Mouse (Mus musculus) lung, postnatal 25 days (tissue): ENCODE measurements around the gene Pde2a.

Experiments
- DNase-seq: peaks from one replicate; pipeline ENCODE4 v3.0.0; 2022; ENCODE audit warnings: low spot score

Pde2a gene

DNA sequence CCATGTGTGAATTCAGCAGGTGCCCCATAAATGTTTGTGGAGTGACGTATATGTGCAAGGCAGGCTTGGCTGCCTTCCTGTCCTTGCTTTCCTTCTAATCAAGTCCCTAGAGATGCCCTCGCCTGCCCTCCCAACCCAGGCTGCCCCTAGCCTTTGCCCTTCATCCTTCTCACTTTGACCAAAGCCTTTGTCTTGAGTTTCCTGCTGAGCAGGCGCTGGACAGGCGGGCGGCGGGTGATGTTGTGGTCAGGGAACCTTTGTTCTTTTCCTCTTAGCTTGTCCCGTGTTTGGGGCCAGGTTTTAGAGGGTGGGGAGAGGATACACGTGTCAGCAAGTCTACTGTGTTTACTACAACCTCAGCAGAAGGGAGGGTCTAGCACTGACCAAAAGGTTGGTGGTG, 32.2 kb downstream of the Pde2a start:
- no peak for DNase-seq

DNA sequence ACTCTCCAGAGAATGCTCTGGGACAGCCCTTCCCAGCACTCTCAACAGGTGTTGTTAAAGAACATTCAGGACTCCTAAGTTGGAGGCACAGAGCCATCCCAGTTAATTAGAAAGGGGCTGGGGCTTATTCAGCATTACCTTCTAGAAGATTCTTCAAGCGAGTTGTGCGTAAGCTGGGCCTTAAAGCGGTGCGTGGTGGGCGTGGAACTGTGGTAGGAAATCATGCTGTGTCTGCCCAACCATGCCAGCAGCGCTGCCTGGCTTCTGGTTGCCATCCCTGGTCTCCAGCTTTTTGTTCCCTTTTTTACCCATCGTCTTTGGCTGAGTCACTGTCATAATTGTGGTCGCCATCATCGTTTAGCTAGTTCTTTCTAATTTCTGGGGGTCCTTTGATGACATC, 33.0 kb downstream of the Pde2a start:
- no peak for DNase-seq

DNA sequence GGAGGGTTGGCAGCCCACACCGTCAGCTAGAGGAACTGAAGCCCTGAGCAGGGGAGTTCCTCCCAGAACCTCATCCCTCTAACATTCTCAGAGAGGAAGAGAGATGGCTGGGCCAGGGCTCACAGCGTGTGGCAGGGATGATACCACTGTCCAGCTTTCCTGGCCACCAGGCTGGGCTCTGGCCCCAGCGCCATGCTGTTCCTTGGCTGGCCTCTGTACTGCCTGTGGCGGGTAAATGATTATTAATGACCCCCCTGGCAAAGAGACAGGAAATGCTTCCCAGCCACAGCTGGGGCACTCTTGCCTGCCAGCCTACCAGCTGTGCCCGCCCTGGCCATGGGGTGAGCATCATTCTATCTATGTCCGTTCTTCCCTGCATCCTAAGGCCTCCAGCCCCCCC, 33.6 kb downstream of the Pde2a start:
- DNase-seq: no peak

DNA sequence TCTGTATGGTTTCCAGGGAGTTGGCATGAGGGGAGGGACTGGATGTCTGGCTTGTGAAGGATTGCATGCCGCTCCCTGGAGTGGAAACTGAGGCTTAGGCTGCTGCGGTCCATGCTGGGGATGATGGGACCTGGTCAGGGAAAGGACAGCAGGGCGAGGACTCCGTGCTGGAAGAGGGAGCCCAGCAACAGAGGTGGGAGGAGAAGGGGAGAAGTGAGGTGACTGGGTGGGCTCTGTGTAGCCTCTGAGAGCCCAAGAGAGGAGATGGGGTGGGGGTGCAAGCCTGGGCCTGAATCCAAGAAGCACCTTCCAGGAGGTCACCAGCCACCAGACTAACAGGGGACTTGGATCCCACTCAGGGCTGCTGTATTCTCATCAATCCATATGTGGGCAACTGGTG, 34.8 kb downstream of the Pde2a start:
- no peak for DNase-seq

DNA sequence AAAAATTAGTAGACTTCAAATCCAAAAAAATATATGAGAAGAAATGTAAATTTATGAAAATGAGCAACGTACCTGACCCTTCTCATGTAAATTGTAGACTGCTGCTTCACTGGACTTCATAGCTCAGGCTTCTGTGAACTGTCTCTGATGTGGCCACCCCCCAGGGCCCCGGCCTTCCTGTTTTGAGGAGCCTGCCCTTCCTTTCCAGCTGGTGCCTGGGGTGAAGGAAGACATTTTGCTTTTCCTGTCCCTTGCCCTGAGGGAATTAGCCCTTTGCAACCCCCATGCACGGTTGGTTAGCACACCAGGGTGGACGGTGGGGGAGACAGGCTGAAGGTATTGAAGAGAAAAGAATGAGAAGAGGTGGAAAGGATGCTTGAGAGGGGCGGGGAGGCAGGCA, 35.3 kb downstream of the Pde2a start:
- DNase-seq: no peak

DNA sequence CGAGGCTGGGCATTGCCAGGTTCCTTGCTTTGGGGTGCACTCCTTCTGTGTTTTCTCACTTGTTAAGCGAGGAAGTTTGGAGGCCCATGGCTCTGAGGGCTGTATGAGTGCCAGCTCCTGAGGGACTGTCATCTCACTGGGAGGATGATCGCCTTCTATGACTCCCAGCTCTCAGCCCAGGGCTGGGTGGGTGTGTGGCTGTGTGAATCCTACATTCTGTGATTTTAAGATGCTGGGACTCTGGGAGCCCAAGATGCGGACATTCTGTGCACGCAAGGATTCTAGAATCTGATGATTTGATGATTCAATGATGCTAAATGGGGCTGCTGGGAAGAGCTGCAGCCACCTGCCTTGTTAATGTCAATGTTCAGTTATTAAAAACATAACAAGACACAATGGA, 35.8 kb downstream of the Pde2a start:
- DNase-seq: no peak

DNA sequence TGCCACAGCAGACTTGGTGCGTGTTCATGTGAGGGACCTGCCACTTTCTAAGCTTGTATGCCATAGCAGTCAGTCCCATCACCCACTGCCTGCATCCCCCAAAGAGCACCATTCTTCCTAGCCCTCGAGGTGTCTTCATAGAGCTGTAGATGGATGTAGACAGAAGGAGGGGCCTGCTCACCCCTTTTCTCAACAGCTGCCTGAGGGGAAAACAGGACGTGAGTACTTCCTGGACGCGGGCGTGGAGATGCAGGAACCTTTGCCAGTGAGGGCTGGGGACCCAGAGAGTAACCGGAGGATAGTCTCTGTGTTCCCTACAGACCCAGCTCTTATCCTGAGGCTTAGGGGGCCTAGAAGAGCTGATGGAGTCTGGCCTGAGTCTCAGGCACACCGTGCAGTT, 36.3 kb downstream of the Pde2a start:
- no peak for DNase-seq

DNA sequence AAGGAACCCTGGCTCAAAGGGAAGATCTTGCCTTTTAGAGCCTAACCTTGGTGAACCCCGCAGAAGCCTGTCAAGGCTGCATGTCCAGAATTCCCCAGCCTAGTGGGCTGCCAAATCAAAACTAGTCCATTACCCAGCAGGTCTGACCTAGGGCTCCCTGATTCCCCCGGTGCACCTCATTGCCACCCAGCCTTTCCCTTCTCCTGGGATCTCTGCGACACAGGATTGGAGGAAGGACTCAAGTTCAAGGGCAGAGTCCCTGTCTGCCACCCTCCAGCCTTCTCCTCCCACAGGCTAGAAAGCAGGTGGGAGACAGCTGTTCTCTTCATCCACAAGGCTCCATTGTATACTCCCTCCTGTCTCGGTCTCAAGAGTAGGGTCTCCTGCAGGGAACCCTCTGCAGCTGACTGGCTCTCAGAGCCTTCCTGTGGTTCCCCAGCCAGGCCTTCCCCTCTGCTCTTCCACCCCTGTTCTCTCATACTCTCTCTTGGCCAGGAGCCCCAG, 36.8 kb downstream of the Pde2a start:
- DNase-seq: no peak

DNA sequence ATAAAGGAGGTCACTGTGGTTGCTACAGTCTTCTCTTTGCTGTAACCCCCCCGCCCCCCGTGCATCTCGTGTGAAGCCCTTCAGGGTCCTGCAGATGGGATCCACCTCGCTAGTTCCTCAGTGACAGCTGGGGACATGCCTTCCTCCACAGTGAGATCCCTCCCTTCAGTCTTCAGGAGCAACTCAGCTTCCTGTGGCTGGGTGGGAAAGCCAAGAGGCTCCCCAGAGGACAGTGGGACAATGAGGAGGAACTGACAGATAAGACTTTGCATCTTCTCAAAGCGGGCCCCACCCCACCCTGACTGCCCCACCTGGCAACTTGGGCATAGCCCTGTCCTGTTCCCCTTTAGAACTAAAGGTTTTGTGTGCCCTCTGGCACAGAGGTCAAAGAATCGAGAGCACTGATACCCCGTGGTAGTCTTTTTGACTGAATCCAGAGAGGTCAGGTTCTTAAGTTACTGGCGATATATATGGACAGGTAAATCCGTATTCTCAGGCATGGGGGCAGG, 37.9 kb downstream of the Pde2a start:
- DNase-seq: no peak

DNA sequence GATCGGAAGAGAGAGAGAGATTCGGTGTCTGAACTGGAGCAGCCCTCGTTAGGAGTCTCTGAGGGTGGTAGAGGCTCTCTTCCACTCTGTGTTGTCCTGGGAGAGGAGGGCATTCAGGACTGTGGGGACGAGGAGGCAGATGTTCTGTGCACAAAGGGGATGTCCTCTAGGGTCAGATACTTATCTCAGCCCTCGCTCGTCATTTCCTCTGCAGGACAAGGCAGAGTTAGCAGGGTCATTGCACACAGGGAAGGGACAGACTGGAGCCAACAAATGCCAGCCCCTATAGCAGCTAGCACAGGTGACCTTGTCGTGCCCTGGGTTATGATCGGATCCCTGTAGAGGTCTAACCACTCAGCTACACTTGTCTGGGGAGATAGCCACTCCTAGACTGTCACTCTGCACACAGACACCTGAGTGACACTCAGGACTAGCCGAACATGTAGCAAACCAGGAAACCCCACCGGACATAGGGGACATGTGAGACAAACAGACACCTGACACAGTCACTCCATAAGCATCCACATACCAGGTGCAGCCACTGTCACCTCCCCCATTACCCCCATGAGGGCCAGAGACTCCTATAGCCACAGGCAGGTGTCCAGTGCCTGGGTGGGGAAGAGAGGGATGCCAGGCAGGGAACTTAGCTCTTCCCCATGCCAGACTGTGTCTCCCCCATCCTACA, 38.6 kb downstream of the Pde2a start:
- DNase-seq: no peak

DNA sequence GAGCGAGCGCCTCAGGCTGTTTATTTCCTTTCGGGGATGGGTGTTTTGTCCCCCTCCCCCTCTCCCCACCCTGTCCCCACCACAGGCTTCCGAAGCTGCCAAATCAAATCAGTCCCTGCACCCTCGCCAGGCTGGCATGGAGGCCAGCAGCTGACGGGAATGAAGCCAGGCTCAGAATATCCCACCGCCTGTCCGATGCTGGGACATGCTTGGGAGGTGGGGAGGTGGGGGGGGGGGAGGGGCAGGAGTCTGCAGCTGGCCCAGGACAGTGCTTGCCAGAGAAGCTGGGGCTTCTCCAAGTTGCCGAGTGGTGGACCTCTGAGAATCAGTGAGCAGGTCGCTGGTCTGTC, 39.1 kb downstream of the Pde2a start:
- DNase-seq: no peak

DNA sequence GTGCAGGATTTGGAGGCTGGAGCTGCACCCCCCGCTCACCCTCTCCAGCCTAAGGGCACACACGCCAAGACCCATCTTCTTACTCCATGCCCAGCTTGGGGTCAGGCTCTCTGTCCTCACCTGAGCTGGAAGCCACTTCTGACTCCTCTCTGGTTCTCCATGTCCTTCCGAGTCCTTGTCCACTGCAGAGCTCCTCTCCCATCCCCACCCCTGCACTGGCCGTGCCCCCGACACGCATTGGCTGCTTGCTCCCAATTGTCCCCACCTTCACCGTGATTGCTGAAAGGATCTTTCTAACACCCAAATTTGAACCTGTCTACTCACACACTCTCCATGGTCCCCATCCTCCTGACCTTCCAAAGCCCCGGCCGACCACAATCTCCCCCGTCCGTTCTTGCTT, 40.1 kb downstream of the Pde2a start:
- no peak for DNase-seq

DNA sequence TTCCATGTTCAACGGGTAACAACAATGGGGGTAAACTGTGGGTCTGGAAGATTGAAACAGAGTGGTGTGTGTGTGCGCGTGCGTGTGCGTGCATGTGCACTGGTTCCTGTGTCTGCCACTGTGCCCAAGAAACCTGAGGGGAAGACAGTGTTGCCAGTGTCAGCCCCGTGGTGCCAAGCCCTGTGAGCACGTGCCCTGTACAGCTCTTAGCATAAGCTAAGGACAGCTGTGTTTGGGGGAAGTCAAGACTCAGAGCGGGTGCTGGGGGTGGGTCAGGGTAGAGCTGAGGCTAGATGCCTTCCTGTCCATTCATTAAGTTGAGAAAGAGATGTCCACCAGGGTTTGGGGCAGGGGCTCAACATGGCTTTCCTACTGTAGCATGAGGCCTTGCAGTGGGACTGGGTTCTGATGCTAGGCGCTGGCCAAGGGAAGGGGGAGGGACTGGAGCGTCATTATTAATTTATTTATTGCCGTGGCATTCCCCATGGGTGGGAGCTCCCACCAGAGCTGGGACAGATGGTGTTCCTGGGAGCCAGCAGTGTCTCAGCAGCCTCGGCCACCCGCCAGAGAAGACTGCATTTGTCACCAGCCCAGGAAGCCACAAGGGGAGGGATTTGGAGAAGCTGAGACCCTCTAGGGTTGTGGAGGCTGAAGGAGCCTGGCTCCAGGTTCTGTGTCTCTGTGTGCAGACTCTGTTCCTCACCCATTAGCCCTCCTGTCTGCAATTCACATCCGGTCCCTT, 41.0 kb downstream of the Pde2a start:
- DNase-seq: no peak

DNA sequence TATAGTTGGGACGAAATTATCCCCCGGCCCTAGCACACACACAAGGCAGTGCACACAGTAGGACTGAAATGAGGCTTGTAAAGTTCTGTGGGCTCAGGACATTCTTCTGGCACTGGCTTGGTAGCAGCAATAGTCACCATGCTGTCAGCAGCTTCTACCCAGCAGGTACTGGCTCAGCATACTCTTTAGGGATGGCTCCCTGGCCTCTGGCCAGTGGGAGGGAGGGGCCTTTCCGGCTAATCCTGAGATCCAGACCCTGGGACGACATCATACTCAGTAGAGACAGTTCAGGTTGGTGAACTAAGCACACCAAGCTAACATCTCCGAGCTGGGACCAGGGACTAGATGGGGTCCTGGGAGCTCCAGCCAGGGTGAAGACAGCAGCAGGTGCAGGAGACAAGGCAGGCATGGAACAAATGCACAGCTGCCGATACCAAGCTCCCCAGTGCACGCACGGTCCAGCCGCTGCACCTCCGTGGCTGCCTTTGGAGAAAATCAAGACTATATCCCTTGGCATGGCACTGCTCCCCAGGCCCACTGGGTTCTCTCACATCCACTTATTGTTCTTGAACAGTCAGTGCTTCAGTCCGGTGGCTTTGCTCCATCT, 42.3 kb downstream of the Pde2a start:
- DNase-seq: no peak

DNA sequence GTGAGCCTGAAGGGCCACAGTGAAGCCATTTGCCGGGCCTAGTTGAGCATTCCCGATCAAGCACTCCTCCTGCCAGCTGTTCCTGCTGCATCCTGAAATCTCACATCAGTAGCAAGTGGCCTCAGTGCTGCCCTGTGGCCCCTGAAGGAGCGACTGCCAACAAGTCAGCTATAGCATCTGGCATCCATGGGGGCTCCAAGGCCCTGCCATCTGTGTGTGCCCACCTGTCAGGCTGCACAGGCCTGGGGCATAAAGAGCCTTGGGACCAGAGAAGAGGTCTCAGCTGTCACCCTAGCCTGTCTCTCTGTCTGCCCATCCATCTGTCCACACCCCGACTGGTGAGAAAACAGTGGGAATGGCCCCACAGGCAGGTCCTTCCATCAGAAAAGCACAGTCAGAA, 43.4 kb downstream of the Pde2a start:
- DNase-seq: no peak

DNA sequence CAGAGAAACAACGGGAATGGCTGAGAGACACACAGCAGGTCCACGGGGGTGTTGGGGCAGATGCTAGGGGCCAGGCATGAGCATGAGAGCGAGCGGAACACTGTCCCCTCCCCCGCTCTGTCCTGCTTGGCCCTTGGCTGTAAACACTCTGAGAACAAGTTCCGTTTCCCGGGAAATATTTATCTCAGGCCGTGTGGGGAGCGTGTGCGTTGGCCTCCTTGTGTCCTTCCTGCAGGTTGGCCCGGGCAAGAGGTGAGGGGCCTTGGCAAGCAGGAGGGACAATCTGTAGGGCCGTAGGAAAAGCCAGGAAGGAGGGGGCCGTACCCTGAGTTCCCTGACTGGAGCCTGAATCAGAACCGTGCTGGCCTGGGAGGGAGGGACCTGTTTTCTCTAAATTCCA, 43.9 kb downstream of the Pde2a start:
- peak; percentile 71 for DNase-seq

DNA sequence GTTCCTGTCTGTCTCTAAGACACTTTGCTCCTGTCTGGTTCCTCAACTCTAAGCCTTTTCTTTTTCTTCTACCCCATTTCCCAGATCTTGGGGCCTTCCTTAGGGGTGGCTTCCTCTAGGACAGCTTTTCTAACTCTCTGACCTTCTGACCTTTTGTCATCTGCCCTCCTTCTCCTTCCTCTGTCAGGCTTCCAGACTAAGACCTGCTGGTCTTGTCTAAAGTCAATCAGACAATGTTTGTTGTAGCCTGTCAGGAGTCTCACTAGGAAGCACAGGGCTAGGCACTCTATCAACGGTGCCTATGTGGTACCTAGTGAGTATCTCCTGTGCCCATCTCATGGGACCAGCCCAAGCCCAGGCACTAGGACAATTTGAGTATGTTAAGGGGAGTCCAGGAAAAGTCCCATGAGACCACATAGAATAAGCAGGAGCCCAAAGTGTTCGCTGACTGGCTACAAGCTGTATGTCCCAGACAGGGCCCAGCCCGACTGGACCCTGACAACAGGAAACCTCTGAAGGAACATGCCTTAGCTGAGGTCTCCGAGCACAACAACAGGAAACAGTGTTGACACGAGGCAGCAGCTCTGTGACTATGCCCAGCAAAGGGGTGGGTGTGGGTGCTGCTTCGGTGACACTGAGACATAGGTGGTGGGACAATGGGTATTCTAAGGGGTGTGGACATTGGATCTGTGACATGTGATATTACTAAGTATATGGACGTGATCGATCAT, 44.5 kb downstream of the Pde2a start:
- peak; percentile 75 for DNase-seq

DNA sequence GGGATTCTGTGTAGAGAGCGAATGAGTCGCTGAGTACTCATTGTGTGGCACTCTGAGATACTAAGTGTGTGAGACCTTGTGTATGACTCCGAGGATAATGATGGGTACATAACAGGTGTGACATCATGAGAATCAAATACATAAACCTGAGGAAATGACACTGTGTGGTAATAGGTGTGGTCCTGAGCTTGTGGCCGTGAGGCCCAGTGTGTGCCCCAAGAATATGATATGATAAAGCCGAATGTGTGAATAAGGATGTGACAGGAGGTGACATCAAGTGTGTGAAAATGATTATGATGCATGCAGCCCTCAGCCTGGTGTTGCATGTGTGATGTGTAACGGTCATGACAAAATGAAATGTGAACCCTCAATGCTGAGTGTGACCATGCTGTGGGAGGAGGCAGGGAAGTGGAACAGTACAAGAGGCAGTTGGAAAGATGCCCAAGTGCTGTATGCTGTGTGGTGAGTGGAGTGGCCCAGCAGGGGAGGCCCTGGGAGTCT, 45.1 kb downstream of the Pde2a start:
- peak; percentile 88 for DNase-seq

DNA sequence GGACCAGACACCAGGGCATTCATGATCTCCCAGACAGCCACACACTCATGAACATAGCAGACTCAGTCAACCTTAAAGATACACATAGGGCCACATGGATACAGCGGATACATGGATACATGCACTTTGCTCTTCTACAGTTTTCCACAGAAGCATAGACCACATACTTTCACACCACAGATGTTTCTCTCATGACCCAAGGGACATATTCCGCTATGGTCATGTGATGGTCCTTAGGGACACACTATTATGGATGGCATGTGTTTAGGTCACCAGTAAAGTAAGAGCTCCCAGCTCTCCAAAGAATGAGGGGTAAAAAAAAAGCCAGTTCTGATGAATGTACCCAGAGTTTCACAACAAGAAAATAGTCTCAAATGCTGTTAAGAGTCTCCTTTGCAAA, 49.9 kb downstream of the Pde2a start:
- DNase-seq: no peak

DNA sequence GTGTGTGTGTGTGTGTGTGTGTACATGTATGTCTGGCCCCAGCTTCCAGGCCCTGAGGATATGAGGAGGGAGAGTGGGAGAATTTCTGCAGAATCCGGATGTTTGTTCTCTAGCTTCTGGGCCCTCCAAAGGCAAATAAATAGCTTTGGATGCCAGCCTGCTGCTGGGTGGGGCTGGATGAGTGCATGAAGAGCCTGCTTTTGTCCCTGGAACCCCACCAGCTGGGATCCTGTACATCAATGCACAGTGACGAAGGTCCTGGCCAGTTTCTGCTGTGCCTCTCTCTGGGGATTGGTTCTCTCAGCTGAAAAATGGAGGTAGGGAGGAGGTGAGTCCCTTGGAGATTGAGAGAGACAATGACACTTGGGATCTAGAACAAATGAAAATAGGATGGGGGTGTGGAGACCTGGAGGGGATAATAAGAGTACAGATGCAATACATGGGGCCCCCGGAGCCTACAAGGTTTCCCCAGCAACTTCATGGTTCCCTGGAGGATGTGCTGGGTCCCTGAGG, 50.5 kb downstream of the Pde2a start:
- DNase-seq: no peak

DNA sequence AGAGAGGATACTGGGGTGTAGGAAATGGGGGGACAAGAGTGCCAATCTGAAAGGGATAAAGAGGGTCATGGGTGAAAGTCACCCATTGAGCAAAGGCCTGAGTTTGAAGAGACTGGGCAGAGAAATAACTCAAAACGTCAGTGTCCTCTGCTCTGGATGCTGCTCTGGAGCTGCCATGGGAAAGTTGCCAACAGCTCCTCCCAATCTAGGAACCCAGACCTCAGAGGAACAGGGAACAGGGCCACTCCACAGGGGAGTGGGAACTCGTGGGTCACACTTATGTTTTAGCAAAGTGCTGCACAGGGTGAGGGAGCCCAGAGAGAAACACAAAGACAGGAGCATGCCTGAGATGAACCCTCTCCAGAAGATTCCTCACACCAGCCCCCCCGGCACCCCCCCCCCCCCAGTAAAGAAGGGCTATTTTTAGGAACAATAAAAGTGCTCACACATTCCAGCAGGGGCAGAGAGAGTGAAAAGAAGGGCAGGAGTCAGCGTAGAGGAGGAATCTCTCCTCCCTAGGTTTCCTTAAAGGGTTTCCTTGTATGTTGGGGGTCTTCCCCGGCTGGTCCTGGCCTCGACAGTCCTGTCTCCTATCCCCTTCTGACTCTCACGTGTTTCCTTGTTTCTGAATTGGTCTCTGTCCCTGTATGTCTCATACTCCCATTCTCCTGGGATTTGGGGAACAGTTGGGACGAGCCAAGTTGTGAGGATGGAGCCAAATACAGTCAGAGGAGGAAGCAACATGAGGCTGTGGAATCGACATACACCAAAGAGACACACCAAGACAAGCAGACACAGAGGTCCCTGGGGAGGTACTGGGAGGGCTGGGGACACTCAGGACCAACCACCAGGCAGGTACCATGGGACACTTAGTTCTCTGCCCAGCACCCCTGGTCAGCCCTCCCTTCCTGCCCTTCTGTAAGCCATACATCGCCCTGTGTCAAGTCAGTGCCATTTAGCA, 51.4 kb downstream of the Pde2a start:
- no peak for DNase-seq
